Mouse (Mus musculus) layer of hippocampus, postnatal 14 days (tissue): ENCODE measurements around the gene Stk35. TPM values are rescaled to one million over a fixed set of nuclear protein-coding genes. Genes with fewer than 3 reads are reported as not detected.

Source experiments
- DNase-seq, 2 experiments: peaks; one replicate each; pipeline ENCODE4 v3.0.0; 2021 to 2022; ENCODE audit warnings: low spot score in 2 of 2, mixed read lengths in 1 of 2
- long read RNA-seq, 2 experiments: library from polyadenylated mRNA; stranded (forward); transcript quantifications; one replicate each; pipeline ENCODE4 v2.0.0; 2021
- total RNA-seq, 2 experiments: library from RNA; stranded (reverse); gene quantifications; 2 replicates each; pipeline ENCODE4 v1.2.3; 2021

Stk35 gene
- total RNA-seq, result 10 to 100 TPM; 22.7 to 23.5 TPM
- long read RNA-seq, experiment 1, partial matches to known transcripts, result 0 of 1 reads
- long read RNA-seq, experiment 1, other reads (novel, unspliced or antisense), result 0 of 1 reads
- long read RNA-seq, experiment 2, partial matches to known transcripts, result 1 of 4 reads
- long read RNA-seq, experiment 2, other reads (novel, unspliced or antisense), result 3 of 4 reads

DNA sequence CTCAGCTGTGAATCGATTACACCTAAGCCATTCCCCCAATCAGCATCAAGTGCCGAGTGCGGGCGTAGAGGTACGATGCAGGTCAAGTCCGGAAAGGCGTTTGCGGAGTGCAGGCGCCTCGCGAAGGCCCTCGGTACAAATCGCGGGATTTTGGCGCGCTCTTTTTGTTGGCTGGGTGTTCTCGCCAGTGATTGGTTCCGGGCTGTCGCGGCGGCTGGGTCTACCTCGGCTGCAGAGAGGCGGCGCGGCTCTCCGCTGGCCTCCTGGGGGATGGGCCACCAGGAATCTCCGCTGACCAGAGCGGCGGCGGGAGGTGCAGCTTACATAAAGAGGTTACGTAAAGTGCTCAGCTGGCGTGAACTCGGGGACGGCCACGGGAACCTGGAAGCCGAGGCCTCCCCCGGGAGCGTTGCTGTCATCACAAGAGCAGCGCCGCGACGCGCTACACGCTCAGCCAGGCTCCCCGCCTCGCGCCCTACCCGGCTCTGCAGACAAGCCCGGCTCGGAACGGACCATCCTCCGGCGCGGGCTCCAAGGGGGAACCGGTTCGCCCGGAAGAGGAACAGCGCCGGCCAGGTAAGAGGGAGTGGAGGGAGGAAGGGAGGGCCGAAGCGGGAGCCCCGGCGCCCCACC, at the start of gene Stk35:
Stk35 (plus strand) TSS at position 247 of the 633 bp plus-strand sequence.
- peak; percentile 82 to 85 for DNase-seq

DNA sequence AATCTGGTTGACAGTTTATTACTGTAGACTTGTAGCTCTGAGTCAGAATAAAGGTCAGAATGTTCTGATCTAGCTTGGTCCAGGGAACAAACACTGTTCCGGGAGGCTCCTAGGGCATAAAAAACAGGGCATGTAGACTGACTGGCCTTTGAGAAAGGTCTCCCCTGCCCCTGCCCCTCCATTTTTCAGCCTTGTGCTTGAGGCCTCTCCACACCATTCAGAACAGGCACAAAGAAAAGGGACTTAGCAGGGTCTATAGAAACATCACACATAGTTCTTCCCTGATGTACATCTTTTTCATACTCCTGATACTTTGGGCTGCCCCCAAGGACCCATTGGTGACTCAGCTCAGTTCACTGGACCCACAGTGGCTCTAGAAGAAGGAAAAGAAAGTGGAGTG, 18.3 kb upstream of the Stk35 start:
- no peak for DNase-seq

DNA sequence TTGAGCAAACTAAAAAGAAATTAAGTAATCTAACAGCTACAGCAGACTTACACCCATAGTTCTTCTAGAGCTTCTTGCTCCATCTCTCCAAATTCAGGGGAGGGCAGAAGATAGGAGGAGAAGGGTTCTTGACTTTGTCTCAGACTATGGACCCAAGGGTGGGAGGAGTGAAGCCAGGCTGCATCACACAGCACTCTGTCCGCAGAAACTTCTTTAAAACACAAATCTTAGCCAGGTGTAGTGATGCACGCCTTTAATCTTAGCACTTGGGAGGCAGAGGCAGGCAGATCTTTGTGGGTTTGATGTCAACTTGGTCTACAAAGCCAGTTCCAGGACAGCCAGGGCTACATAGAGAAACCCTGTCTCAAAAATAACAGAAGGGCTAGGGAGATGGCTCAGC, 3.8 kb upstream of the Stk35 start:
- no peak for DNase-seq

DNA sequence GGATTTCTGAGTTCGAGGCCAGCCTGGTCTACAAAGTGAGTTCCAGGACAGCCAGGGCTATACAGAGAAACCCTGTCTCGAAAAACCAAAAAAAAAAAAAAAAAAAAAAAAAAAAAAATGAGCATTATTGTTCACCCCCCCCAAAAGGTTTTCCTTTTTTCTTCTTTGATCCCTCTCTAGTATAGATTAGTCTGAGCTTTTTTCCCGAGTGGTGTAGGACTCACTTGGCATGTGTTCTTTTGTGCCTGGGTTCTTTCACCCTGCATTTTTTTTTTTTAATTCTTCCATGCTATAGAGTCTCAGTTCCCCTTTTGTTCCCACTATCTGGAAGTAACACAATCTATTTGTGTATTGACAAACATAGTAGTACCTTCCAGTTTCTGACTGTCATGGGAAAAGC, 2.6 kb upstream of the Stk35 start:
- no peak for DNase-seq

DNA sequence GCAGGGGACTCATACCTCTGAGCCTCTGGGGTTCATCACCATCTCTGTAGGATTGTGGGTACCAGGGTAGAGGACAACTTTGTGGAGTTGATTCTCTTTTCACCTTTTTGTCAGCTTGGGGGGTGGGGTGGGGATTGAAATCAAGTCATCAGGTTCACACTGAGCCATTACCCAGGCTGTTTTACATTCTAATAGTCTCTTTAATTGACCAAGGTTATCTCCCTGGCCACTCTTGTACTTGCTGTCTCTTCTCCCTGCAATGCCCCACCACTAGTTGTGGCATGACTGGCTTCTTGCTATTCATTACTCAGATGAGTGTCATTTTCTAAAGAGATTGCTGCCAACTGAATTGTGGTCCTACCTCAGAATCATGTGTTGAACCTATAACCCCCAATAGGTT, 1.9 kb upstream of the Stk35 start:
- no peak for DNase-seq

DNA sequence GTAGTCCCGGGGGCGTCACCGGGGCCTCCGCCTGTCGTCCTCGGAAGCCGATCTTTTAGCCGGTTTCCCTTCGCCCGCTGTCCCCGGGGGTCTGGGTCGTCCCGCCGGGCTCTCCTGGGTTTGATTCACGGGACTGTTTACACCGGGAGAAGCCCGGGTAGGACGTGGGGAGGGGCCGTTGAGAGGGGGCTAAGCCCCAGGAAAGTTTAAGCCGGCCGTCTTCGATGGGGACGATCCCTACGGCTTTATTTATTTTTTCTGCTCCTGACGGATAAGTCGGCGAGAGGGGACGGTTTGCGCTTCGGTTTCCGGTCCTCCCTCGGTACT, 550 bp downstream of the Stk35 start:
- no peak for DNase-seq

DNA sequence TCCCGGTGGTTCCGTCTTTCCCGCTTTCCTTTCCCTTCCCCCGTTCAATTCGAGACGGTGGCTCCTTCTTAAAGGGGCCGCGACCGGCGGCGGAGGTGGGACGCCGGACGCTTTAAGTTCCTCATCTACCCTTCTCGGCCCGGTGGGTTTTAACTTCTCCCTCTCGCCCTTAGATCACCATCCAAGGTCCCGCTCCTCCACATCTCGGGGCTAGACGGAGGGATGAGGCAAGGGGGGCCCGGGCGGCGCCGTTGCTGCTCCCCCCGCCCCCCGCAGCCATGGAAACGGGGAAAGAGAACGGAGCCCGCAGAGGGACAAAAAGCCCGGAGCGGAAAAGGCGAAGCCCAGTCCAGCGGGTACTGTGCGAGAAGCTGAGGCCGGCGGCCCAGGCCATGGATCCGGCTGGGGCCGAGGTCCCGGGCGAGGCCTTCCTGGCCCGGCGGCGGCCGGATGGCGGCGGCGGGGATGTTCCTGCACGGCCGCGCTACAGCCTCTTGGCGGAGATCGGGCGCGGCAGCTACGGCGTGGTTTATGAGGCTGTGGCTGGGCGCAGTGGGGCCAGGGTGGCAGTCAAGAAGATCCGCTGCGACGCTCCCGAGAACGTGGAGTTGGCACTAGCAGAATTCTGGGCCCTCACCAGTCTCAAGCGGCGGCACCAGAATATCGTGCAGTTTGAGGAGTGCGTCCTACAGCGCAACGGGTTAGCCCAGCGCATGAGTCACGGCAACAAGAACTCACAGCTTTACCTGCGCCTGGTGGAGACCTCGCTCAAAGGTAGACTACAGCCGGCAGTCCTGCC, 1.1 kb downstream of the Stk35 start:
- DNase-seq, result peak; percentile 94 to 96

DNA sequence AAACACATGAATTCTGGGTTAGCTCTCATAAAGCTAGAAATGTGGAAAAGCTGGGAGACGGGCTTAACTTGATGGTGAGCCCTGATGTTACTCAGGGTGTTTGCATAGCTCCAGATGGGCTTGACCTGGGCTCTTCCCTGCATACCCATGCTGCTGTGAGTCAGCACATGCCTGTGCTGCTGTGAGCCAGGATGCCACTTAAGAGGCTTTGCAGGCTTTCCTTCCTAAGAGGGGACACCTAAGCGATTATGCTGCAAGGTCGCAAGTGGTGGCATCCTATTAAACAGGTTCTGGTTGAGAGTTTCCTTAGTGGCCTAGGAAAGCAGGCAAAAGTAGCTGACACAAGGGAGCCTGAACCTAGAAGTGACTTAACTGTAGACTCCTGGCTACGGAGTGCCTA, 5.2 kb downstream of the Stk35 start:
- no peak for DNase-seq

DNA sequence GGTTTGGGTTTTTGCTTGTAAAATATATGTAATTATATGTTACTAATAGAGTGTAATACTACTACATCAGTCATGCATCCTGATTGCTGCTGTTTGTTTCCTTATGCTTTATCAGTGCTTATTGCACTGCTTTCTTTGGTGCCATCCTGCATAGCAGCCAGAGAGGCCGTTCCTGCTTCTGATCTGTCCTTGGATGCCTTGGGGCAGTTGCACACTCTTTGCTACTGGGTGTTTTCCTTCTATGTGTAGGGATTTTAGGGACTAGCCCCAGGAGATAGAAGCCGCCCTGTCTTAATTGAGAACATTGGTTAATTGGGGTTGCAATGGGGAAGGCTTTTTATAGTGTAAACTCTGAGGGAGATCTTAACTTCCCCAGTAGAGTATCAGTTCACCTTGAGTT, 6.2 kb downstream of the Stk35 start:
- no peak for DNase-seq

DNA sequence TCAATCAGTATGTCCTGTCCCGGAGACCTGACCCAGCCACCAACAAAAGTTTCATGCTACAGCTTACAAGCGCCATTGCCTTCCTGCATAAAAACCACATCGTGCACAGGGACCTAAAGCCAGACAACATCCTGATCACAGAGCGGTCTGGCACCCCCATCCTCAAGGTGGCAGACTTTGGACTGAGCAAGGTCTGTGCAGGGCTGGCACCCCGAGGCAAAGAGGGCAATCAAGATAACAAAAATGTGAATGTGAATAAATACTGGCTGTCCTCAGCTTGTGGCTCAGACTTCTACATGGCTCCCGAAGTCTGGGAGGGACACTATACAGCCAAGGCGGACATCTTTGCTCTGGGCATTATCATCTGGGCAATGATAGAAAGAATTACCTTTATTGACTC, 10.2 kb downstream of the Stk35 start:
- no peak for DNase-seq

DNA sequence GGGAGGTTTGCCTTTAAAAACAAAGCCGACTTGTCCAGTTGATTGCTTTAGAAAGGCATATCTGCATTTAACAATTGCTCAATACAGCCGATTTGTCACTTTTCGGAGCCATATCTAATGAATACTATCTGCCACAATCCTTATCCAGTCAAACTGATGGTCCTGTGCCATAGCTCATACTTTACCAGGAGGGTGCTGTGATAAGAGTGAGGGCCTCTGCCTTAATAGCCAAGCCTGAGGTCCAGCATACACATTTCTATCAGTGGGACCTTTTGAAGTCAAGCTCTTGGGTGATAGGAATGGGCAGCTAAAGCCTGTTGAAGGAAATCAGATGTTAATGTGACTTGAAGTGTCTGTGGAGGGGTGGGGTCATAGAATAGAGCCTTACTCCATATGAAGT, 13.7 kb downstream of the Stk35 start:
- DNase-seq, result no peak

DNA sequence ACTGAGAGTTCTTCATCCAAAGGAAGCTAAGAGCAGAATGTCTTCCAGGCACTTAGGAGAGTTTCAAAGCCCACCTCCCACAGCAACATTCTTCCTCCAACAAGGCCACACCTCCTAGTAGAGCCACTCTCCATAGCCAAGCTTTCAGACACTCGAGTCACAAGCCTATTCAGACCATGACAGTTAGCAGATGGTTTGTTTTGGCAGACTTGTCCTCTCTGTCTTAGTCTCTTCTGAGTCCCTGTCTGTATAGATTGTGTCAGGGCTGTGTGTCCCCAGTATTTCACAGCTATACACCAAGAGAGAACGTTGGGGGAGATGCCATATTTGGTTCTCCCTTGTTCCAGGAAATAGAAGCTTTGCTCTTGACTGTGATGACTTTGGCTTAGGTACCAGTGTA, 14.8 kb downstream of the Stk35 start:
- no peak for DNase-seq

DNA sequence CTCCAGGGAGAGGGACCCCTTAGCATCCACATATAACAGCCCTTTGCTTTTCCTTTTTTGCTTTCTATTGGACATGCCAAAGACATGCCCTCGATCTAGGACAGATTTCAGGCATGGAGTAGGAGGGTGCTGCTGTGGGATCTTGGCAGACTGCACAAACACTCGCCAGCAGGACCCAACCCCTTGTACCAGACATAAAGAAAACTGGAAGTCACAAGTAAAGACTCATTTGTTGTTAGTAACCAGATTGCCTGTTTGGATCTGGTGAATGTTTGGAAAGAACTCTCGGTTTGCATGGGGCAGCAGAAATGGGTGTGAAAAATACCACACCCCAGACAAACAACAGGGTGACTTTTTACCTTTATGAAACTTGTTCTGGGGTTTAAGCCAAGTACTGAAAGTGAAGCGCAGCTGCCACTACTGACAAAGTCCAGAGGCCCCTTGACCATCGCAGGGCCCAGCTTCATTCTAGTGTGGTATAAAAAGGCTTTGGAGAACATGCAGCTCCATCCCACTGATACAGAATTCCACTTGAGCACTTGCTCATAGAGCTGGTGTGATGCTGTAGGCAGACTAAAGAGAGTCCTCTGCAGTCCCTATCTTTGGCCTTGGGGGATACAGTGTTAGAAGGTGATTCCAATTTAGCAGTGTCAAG, 17.4 kb downstream of the Stk35 start:
- DNase-seq, result no peak

DNA sequence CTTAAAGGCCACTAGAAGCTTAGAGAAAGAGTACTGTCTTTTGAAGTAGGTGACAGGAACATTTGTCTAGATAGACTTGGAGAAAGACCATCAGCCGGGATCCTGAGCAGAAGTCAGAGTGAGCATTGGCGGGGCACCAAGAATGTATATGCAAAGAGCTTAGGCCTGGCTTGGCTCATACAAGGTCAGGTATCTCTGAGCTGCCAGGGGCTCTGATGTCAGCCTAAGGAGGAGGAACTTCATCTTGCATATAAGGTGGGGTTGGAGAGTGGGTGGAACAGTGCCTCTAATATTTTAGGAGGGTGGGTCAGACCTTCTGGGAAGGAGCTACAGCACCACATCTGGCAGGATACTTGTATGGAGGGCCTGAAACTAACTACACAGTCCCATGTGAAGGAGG, 18.6 kb downstream of the Stk35 start:
- DNase-seq, result no peak

DNA sequence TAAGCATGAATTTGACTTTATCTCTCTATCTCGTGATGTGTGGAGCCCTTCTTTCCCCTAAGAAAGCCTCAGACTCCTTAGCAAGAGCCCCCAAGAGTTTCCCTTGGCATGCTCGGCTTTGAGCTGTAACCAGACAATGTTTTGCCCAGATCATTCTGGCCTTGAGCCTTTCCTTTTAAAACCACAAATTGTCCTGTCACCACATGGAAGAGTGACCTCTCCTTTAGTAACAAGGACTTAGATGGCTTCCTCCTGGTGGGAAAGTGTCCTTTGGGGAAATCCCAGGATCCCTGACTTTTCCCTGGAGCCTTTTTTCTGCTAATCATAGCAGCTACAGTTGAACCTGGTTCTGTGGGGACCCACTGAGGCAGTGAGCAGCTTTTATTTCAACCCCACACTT, 19.2 kb downstream of the Stk35 start:
- DNase-seq, result no peak

DNA sequence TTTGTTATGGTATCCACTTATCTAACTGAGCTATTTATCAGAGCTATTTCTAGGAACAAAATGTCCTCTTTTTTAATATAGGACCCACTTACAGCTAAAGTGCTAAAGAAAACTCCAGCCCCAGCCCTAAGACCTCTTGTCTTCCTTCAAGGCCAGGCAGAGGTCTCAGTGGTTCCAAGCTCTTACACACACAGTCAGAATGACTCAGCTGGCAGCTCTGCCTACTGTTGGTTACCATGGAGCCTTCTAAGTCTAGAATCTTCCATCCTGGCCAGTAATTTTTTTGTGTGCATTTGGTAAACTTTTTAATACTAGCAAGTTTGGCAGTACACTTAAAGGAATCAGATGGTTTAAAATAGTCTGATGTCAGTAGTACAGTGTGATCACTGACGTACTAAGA, 19.6 kb downstream of the Stk35 start:
- DNase-seq, result no peak

DNA sequence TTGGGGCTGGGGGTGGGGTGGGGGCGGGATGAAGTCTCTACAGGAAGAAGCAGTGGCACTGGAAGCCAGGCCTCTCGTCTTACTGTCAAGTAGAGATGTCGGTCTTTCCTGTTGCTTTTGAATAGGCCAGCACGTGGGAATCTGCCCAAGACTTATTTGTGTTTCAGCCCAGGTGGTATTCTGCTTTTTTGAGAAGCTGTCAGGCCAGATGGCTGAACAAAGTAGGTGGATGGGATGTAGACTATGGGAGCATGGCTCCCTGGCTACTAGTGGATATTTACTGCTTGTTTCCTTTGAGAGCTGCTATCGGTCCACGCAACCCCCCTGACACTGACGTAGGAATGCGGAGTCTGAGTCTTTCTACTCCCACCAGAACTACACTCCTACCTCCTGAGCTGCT, 20.7 kb downstream of the Stk35 start:
- DNase-seq, result no peak

DNA sequence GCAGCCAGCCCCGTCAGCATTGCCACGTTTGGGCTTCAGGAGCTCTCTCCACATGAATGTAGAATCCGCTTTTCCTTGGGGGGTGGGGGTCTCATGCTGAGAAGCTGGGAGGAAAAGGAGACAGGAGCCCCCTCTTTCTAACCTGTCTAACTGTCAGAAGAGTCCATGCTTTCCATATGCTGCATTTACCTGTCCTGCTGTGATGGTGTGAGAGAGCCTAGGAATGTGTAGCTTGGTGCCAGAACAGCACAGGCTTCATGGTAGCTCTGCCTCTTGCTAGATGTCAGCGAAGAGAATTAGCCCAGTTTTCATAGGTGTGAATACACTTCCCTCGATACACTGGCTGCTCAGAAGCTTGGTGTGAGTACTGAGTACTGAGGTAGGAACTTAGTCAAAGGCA, 21.3 kb downstream of the Stk35 start:
- no peak for DNase-seq

DNA sequence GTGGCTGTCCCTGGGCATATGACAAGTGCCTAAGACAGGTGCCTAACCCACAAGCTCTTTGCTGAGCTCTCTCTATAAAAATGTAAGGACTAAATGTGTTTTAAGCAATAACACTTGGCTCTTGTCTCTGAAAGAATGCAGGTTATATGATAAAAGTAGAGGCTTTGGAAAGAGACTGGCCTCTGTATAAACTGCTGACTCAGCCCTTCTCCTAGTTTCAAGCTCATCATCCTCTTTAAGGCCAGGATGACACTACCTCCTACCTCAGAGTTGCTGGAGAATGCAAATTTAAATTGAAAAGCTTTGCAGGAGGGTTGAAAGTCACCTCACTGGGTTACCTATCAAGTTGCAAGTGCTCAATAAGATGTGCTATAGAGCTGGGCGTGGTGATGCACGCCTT, 23.0 kb downstream of the Stk35 start:
- DNase-seq, result no peak

DNA sequence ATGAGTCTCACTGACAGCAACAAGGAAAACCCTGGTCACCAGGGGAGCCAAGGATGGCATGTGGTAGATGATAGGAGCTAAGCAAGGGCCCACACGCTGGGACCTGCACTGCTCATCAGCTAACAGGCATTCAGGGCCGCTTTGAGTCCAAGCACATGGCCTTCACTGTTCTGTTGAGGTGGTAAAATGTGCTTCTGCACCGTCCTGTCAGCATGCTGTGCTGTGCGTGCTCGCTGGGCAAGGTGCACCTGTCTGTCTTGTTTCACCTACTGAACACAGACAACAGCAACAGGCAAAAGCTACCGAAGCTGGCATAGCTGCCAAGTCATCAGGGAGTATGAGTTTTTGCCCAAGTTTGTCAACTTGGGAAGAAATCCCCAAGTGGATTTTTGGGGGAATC, 23.9 kb downstream of the Stk35 start:
- no peak for DNase-seq

DNA sequence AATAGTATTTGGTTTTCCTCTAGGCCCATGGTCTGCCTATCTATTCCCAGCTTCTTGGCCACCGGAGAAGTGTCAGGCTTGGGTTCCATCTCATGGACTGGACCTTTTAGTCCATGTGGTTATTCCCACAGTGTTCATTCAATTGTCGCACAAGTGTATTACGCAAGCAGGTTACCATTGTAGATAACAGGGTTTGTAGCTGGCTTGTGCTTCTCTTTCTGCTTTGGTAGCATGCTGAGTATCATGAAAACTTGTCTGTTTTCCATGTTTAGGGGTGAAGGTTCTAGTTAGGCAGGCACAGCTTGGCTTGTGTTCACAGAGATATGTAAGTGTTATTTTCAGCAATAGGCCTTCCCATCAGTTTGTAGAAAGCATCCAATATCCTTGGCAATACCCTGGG, 25.8 kb downstream of the Stk35 start:
- DNase-seq, result no peak

DNA sequence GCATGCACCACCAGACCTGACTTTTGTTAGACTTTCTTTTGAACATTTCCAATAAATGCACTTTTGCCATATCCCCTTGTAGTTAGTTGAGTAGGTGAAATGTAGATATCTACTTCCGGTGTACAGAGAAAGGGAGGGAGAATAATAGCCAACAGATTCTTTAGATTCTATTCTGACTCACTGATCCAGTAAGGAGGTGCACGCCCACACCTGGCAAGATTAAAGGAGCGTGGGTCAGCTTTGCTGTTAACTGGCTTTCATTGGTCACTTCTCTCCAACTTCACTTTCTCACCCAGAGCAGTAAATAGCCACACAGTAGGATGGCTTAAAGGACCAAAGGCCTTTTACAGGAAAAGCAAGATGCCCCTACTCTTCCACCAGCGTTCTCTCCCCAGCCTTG, 32.7 kb downstream of the Stk35 start:
- DNase-seq, result no peak
